Mouse (Mus musculus): ENCODE measurements around the gene Rbm25. TPM values are rescaled to one million over a fixed set of nuclear protein-coding genes. Genes with fewer than 3 reads are reported as not detected.
"Not testable (repeated sequence)": the region's sequence is repeated elsewhere in the genome, so short reads cannot be mapped to it uniquely, and the experiment has no call there.

Gene Rbm25
- polyA plus RNA-seq (2014; fragmentation: Nextera tagmentation; extraction: Ambion mirVana): 277 and 284 TPM in 2 replicates

- H3K27me3 ChIP-seq (ENCODE audit: control insufficient read depth, insufficient read depth, low read length); H3K9me3 ChIP-seq (ENCODE audit: control insufficient read depth, low read length); H3K4me1 ChIP-seq (ENCODE audit: control insufficient read depth, insufficient read depth, low read length); H3K36me3 ChIP-seq (ENCODE audit: control insufficient read depth, insufficient read depth, low read length); ATAC-seq (ENCODE audit: low FRiP score, low TSS enrichment): not testable (repeated sequence)
- peak within 1 kb of the TSS; percentile 71 for H3K4me2 ChIP-seq (replicated peaks; ENCODE audit: low read depth, low read length)
- peak within 1 kb of the TSS; percentile 96 for H3K27ac ChIP-seq (ENCODE audit: low read depth, low read length)
- H3K4me3 ChIP-seq (ENCODE audit: low read length): peak within 1 kb of the TSS; percentile 77
- H3K9ac ChIP-seq (ENCODE audit: low read depth, low read length): peak within 1 kb of the TSS; percentile 96
- WGBS: no CpG with 5 or more reads among the region's 5 CpGs
Measured at GRCm38 (mm10) chr12:83630936-83631335, at the start of gene Rbm25. Gene Rbm25 (plus strand): TSS chr12:83631236.

- H3K4me3 ChIP-seq (ENCODE audit: low read length): no peak overlapping the region
- no peak overlapping the region for H3K27ac ChIP-seq (ENCODE audit: low read depth, low read length)
- ATAC-seq (ENCODE audit: low FRiP score, low TSS enrichment): no peak
- H3K9me3 ChIP-seq (ENCODE audit: control insufficient read depth, low read length): no peaks in the 10 kb centered on the region
- 48% methylated on average over 4 of the region's 4 CpGs for WGBS
- H3K4me2 ChIP-seq (replicated peaks; ENCODE audit: low read depth, low read length): no peak overlapping the region
- H3K27me3 ChIP-seq (ENCODE audit: control insufficient read depth, insufficient read depth, low read length): no peaks in the 10 kb centered on the region
- H3K9ac ChIP-seq (ENCODE audit: low read depth, low read length): no peak overlapping the region
- peaks cover 6% of the 10 kb centered on the region; the same call in 1 of the 2 replicates for H3K36me3 ChIP-seq (ENCODE audit: control insufficient read depth, insufficient read depth, low read length)
- H3K4me1 ChIP-seq (ENCODE audit: control insufficient read depth, insufficient read depth, low read length): no peaks in the 10 kb centered on the region
Measured at GRCm38 (mm10) chr12:83582106-83582505, 48.9 kb upstream of the Rbm25 start.

GRCm38 (mm10) chr12:83582747-83583146, 48.3 kb upstream of the Rbm25 start:
- WGBS: 87% methylated on average over 4 of the region's 4 CpGs
- Histone ChIP-seq H3K4me2 (replicated peaks; ENCODE audit: low read depth, low read length) (no peak overlapping the region), H3K36me3 (ENCODE audit: control insufficient read depth, insufficient read depth, low read length) (peaks cover 13% of the 10 kb centered on the region; the same call in 1 of the 2 replicates), H3K27me3 (ENCODE audit: control insufficient read depth, insufficient read depth, low read length) (no peaks in the 10 kb centered on the region), H3K4me1 (ENCODE audit: control insufficient read depth, insufficient read depth, low read length) (no peaks in the 10 kb centered on the region), H3K4me3 (ENCODE audit: low read length) (no peak overlapping the region), H3K27ac (ENCODE audit: low read depth, low read length) (no peak overlapping the region), H3K9ac (ENCODE audit: low read depth, low read length) (no peak overlapping the region), H3K9me3 (ENCODE audit: control insufficient read depth, low read length) (no peaks in the 10 kb centered on the region)
- no peak for ATAC-seq (ENCODE audit: low FRiP score, low TSS enrichment)

- Histone ChIP-seq H3K4me2 (replicated peaks; ENCODE audit: low read depth, low read length) (no peak overlapping the region), H3K9me3 (ENCODE audit: control insufficient read depth, low read length) (no peaks in the 10 kb centered on the region), H3K27ac (ENCODE audit: low read depth, low read length) (no peak overlapping the region), H3K4me1 (ENCODE audit: control insufficient read depth, insufficient read depth, low read length) (no peaks in the 10 kb centered on the region), H3K36me3 (ENCODE audit: control insufficient read depth, insufficient read depth, low read length) (peaks cover 37% of the 10 kb centered on the region), H3K9ac (ENCODE audit: low read depth, low read length) (no peak overlapping the region), H3K27me3 (ENCODE audit: control insufficient read depth, insufficient read depth, low read length) (no peaks in the 10 kb centered on the region), H3K4me3 (ENCODE audit: low read length) (no peak overlapping the region)
- no peak for ATAC-seq (ENCODE audit: low FRiP score, low TSS enrichment)
- 98% methylated on average over 5 of the region's 5 CpGs for WGBS
Measured at GRCm38 (mm10) chr12:83586628-83587027, 44.4 kb upstream of the Rbm25 start.

GRCm38 (mm10) chr12:83591754-83592501, 39.1 kb upstream of the Rbm25 start:
- WGBS: 86% methylated on average over 8 of the region's 8 CpGs
- no peaks in the 10 kb centered on the region for H3K9me3 ChIP-seq (ENCODE audit: control insufficient read depth, low read length)
- no peak overlapping the region for H3K27ac ChIP-seq (ENCODE audit: low read depth, low read length)
- H3K36me3 ChIP-seq (ENCODE audit: control insufficient read depth, insufficient read depth, low read length): peaks cover 50% of the 10 kb centered on the region
- peaks cover 6% of the 10 kb centered on the region for H3K4me1 ChIP-seq (ENCODE audit: control insufficient read depth, insufficient read depth, low read length)
- H3K4me2 ChIP-seq (replicated peaks; ENCODE audit: low read depth, low read length): no peak overlapping the region
- no peak overlapping the region for H3K4me3 ChIP-seq (ENCODE audit: low read length)
- no peak for ATAC-seq (ENCODE audit: low FRiP score, low TSS enrichment)
- no peak overlapping the region for H3K9ac ChIP-seq (ENCODE audit: low read depth, low read length)
- H3K27me3 ChIP-seq (ENCODE audit: control insufficient read depth, insufficient read depth, low read length): no peaks in the 10 kb centered on the region

- Histone ChIP-seq H3K36me3 (ENCODE audit: control insufficient read depth, insufficient read depth, low read length) (peaks cover 32% of the 10 kb centered on the region; the same call in 1 of the 2 replicates), H3K27ac (ENCODE audit: low read depth, low read length) (no peak overlapping the region), H3K27me3 (ENCODE audit: control insufficient read depth, insufficient read depth, low read length) (no peaks in the 10 kb centered on the region), H3K9ac (ENCODE audit: low read depth, low read length) (no peak overlapping the region), H3K4me2 (replicated peaks; ENCODE audit: low read depth, low read length) (no peak overlapping the region), H3K4me1 (ENCODE audit: control insufficient read depth, insufficient read depth, low read length) (peaks cover 6% of the 10 kb centered on the region), H3K4me3 (ENCODE audit: low read length) (no peak overlapping the region), H3K9me3 (ENCODE audit: control insufficient read depth, low read length) (no peaks in the 10 kb centered on the region)
- WGBS: 88% methylated on average over 9 of the region's 9 CpGs
- ATAC-seq (ENCODE audit: low FRiP score, low TSS enrichment): no peak
Measured at GRCm38 (mm10) chr12:83594454-83595040, 36.5 kb upstream of the Rbm25 start.

- Histone ChIP-seq H3K9me3 (ENCODE audit: control insufficient read depth, low read length) (no peaks in the 10 kb centered on the region), H3K27ac (ENCODE audit: low read depth, low read length) (peak overlapping the region; percentile 72), H3K27me3 (ENCODE audit: control insufficient read depth, insufficient read depth, low read length) (no peaks in the 10 kb centered on the region), H3K4me3 (ENCODE audit: low read length) (peak overlapping the region; percentile 85), H3K9ac (ENCODE audit: low read depth, low read length) (peak overlapping the region; percentile 91), H3K4me2 (replicated peaks; ENCODE audit: low read depth, low read length) (peak overlapping the region; percentile 55), H3K36me3 (ENCODE audit: control insufficient read depth, insufficient read depth, low read length) (peaks cover 23% of the 10 kb centered on the region; the same call in 1 of the 2 replicates), H3K4me1 (ENCODE audit: control insufficient read depth, insufficient read depth, low read length) (peaks cover 6% of the 10 kb centered on the region)
- no peak for ATAC-seq (ENCODE audit: low FRiP score, low TSS enrichment)
- 3% methylated on average over 20 of the region's 20 CpGs for WGBS
Measured at GRCm38 (mm10) chr12:83596191-83596954, 34.7 kb upstream of the Rbm25 start.

- Histone ChIP-seq H3K9ac (ENCODE audit: low read depth, low read length) (peak within 1 kb of the TSS; percentile 91), H3K27ac (ENCODE audit: low read depth, low read length) (peak within 1 kb of the TSS; percentile 72), H3K36me3 (ENCODE audit: control insufficient read depth, insufficient read depth, low read length) (peaks cover 16% of the 10 kb centered on the region; the same call in 1 of the 2 replicates), H3K4me3 (ENCODE audit: low read length) (peak within 1 kb of the TSS; percentile 85), H3K4me2 (replicated peaks; ENCODE audit: low read depth, low read length) (peak within 1 kb of the TSS; percentile 55), H3K4me1 (ENCODE audit: control insufficient read depth, insufficient read depth, low read length) (peaks cover 6% of the 10 kb centered on the region), H3K9me3 (ENCODE audit: control insufficient read depth, low read length) (no peaks in the 10 kb centered on the region), H3K27me3 (ENCODE audit: control insufficient read depth, insufficient read depth, low read length) (no peaks in the 10 kb centered on the region)
- under 1% methylated on average over 28 of the region's 28 CpGs for WGBS
- ATAC-seq (ENCODE audit: low FRiP score, low TSS enrichment): peak; percentile 98
Measured at GRCm38 (mm10) chr12:83597025-83597501, 34.0 kb upstream of the Rbm25 start, which contains the start of gene Zfyve1. Gene Zfyve1 (minus strand): TSS chr12:83597222.
